Mouse (Mus musculus) T-helper 2 cell (primary cell): ENCODE data around the gene Slc35f2.

Experiments
- in situ Hi-C: fragments of 300-600 bp; cut with MboI, MseI; formaldehyde crosslinking; loops from one replicate; pipeline ENCODE4 v1.15.1; 2025; ENCODE audit warnings: high pct_unique_total_duplicates

Gene Slc35f2

DNA sequence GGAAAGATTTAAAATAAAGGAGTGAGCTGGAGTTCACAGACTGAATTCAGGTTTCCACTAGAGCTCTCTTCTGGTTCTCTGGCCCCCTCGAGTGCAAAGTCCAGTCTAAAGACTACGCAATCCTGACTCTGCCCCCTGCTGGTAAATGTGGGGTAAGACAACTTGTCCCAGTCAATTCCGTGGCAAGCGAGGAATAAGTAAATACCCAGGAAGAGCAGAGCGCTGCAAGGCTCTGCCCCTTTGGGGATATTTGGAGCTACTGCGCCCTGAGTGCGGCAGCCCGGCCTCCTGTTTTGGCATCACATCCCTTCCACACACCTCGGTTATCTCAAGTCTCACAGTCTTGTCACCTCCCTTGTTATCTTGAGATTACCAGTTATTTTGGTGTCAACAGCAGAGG is 54.0 kb downstream of the Slc35f2 start:
- in situ Hi-C loops = loop anchor here (5.0 kb wide), 1 partner anchor 162 kb away; no protein-coding TSS in a partner anchor

DNA sequence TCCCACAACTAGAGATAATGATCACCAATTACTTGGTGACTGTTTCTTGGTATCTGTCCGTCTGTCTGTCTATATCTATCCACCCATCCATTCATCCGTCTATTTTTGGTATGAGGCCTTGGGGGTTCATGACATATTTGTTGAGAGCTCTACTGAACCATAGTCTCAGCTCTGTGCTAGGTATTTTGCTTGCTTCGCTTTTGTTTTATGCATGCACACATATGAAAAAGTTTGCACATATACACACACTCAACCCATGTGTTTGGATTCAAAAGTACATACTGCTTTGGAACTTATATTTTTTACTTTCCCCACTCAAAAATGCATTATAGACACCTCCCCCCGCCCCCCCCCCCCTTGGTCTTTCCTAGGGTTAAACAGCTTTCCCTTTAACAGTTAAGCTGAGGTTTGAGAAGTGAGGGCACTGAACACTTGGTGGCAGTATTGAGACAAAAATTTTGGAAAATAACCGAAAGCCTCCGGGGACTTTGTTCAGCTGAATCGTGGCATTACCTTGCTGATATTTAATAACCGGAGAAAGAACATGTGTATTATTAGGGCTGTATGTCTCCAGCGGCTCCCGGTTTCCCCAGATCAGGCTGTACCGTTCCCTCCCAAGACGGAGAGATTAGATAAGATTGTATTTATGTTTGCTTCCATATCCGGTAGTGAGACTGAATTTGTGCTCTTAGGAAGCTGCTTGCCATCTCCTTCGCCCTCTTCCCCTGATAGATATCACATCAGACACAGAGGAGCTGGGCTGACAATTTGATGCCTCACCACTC is 57.9 kb downstream of the Slc35f2 start:
- in situ Hi-C loops = loop anchor here (5.0 kb wide), 1 partner anchor 158 kb away; no protein-coding TSS in a partner anchor

GRCm38 (mm10) chr9:53829866-53830209 is 58.5 kb downstream of the Slc35f2 start:
- in situ Hi-C loops = loop anchor here (5.0 kb wide), 1 partner anchor 157 kb away; no protein-coding TSS in a partner anchor

DNA sequence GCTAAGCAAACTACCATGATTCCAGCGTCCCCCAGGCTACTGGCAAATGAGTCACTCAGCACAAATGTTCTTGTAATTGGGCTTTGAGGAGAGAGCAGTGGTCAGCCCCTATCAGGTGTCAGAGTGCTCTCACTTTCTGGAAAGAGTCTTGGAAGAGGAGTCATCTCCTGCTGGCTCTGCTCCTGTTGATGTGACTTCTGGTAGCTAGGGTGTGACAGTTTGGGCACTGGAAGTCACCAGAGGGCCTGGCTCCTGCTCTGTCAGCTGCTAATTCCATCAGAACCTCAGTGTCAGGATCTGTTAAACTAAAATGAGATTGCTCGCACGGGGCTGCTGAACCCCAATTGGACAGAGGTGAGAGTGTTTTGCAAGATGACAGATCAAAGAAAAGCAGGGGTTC is 63.7 kb downstream of the Slc35f2 start:
- in situ Hi-C loops = no loop called here

DNA sequence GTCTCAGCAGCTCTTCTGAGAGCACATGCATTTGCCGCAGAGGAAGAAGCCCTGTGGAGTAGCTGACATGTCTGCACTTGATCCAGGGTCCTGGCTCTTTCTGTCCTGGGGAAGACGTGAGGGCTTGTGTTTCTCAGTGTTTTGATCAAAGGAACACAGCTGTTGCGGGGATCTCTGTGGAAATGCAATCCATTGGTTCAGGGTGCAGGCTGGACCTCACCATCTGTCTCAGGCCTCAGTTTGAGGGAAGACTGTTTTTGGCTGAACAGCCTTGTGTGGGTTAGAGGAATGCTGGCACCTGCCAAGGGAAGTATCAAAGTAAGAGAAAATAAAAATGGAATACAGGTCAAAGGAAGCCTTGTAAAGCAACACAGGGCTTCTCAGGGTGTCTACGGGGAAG is 64.6 kb downstream of the Slc35f2 start:
- in situ Hi-C loops = no loop called here

GRCm38 (mm10) chr9:53838816-53839215 is 67.5 kb downstream of the Slc35f2 start:
- in situ Hi-C loops = no loop called here

GRCm38 (mm10) chr9:53848548-53848947 is 77.2 kb downstream of the Slc35f2 start:
- in situ Hi-C loops = no loop called here

DNA sequence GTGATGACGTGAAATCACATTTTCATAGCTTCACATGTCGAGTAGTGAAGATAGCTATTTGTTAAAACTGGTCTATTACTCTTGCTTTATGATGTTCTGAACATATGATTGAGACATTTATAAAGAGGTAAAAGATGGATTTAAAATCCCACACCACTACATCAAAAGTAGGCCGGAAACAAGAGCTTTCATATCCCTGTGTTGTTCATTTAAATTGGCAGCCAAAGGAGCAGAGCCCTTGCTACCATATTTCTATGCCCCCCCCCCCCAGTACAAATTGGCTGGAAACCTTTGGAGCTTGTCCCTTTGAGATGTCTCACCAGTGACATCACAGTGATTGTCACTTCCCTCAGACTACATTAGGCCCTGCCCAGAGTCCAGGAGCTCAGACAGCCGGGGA is 78.5 kb downstream of the Slc35f2 start, which contains the start of gene Sln:
Sln (plus strand) TSS at position 301 of the 400 bp plus-strand sequence.
- in situ Hi-C loops = no loop called here

GRCm38 (mm10) chr9:53852158-53852557 is 80.8 kb downstream of the Slc35f2 start:
- in situ Hi-C loops = no loop called here

DNA sequence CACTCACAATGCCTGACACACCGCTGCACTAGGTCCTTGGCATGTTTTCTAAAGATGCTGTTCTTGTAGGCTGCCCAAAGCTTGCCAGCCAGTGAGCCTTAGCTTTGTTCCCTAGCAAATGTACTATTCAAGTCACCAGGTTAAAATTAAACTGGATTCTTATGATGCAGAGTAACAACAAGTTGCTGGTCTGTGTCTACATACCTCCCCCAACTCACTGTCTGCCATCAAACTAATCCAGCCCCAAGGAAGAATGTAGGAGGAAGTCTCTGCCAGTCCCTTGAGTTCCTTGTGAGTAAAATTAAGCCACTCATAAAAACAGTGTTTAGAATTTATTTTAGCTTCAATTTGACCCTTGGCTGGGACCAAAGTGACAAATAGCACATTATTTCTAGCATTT is 82.3 kb downstream of the Slc35f2 start:
- in situ Hi-C loops = no loop called here

DNA sequence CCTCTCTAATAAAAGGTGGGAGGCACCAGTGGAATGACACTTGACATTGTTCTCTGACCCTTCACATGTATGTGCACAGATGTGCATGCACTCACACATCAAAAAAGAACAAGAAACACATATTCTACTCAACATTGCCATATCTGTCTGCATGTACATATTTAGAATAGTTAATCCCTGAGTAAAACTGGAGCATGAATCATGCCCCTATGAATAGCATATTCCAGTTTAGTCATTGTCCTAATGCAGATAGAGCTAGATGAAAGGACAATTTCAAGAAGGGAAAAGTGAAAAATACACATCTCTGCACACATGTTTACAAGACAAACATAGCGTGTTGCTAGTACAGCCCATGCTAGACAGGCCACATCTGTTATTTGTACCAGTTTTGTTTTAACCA is 83.2 kb downstream of the Slc35f2 start:
- in situ Hi-C loops = no loop called here

DNA sequence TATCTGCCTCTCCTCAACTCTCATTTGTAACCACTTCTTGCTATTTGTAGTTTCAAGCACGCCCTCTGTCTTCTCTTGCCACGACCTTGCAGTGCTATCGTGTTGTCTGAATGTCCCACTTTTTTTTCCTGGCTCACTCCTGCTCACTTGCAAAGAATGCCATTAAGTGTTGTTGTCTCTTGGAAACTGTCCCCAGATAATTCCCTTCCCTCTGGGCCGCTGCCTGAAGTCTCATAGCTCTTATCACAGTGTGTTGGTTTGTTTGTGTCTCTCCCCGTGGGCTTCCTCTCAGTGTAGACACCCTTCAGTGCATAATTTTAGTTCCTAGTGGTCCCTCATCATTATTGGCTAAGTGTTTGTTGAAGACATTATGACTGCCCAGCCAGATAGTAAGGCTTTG is 86.5 kb downstream of the Slc35f2 start:
- in situ Hi-C loops = no loop called here
